Mouse (Mus musculus): Measurements from ENCODE around the gene Hmgn1. TPM values are rescaled to one million over a fixed set of nuclear protein-coding genes. Genes with fewer than 3 reads are reported as not detected.

The Hmgn1 gene
- 298 and 315 TPM in 2 replicates for polyA plus RNA-seq (2015; fragmentation: Nextera tagmentation; extraction: Ambion mirVana)

- Histone ChIP-seq H3K27ac (peak within 1 kb of the TSS; percentile 99), H3K36me3 (replicated peaks) (peaks cover 19% of the 10 kb centered on the region), H3K4me3 (peak within 1 kb of the TSS; percentile 79), H3K9ac (peak within 1 kb of the TSS; percentile 91), H3K4me1 (peaks cover 30% of the 10 kb centered on the region), H3K9me3 (no peaks in the 10 kb centered on the region), H3K4me2 (peak within 1 kb of the TSS; percentile 66), H3K27me3 (replicated peaks) (no peaks in the 10 kb centered on the region)
- under 1% methylated on average over 45 of the region's 72 CpGs for WGBS
- ATAC-seq (replicated peaks): peak; percentile 98
Measured at GRCm38 (mm10) chr16:96127657-96128344, at the start of gene Hmgn1. Hmgn1 (minus strand) TSS chr16:96127729.

GRCm38 (mm10) chr16:96175399-96175798 is 47.9 kb upstream of the Hmgn1 start:
- no peaks in the 10 kb centered on the region for H3K4me1 ChIP-seq
- no peaks in the 10 kb centered on the region for H3K27me3 ChIP-seq (replicated peaks)
- H3K9ac ChIP-seq: no peak overlapping the region
- H3K4me3 ChIP-seq: no peak overlapping the region
- no peak overlapping the region for H3K27ac ChIP-seq
- ATAC-seq (replicated peaks): no peak
- 52% methylated on average over 2 of the region's 2 CpGs for WGBS
- H3K36me3 ChIP-seq (replicated peaks): no peaks in the 10 kb centered on the region
- H3K4me2 ChIP-seq: no peak overlapping the region
- H3K9me3 ChIP-seq: no peaks in the 10 kb centered on the region

GRCm38 (mm10) chr16:96173648-96174047 is 46.1 kb upstream of the Hmgn1 start:
- Histone ChIP-seq H3K27ac (no peak overlapping the region), H3K27me3 (replicated peaks) (no peaks in the 10 kb centered on the region), H3K36me3 (replicated peaks) (no peaks in the 10 kb centered on the region), H3K4me2 (no peak overlapping the region), H3K4me3 (no peak overlapping the region), H3K9me3 (no peaks in the 10 kb centered on the region), H3K4me1 (no peaks in the 10 kb centered on the region), H3K9ac (no peak overlapping the region)
- WGBS: 74% methylated on average over 8 of the region's 8 CpGs
- no peak for ATAC-seq (replicated peaks)

DNA sequence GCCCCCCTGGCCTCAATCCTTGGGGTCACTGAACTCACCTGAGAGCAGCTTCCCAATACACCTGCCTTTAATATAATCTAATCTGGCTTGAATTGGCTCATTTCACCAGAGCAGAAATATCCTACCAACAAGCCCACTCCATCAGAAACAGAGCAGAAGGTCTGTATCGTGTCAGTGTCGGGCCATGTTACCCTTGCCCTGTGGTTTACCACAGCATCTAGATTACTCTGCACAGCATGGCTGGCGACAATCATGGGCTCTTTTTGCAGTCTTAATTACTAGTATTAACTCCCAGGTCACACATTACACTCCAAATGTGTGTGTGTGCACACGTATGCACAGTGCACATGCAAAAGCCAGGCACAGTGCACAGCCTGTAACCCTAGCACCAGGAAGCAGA is 41.3 kb upstream of the Hmgn1 start:
- 89% methylated on average over 4 of the region's 4 CpGs for WGBS
- no peaks in the 10 kb centered on the region for H3K9me3 ChIP-seq
- H3K4me3 ChIP-seq: no peak overlapping the region
- no peaks in the 10 kb centered on the region for H3K36me3 ChIP-seq (replicated peaks)
- H3K9ac ChIP-seq: no peak overlapping the region
- no peaks in the 10 kb centered on the region for H3K4me1 ChIP-seq
- ATAC-seq (replicated peaks): no peak
- no peak overlapping the region for H3K27ac ChIP-seq
- H3K4me2 ChIP-seq: no peak overlapping the region
- no peaks in the 10 kb centered on the region for H3K27me3 ChIP-seq (replicated peaks)

- no peak for ATAC-seq (replicated peaks)
- H3K27ac ChIP-seq: no peak overlapping the region
Measured at GRCm38 (mm10) chr16:96165723-96166264, 38.3 kb upstream of the Hmgn1 start.

GRCm38 (mm10) chr16:96161336-96161735 is 33.8 kb upstream of the Hmgn1 start:
- no peak overlapping the region for H3K4me3 ChIP-seq
- H3K4me1 ChIP-seq: peaks cover 18% of the 10 kb centered on the region
- no peaks in the 10 kb centered on the region for H3K36me3 ChIP-seq (replicated peaks)
- no peak for ATAC-seq (replicated peaks)
- no peak overlapping the region for H3K9ac ChIP-seq
- H3K27ac ChIP-seq: no peak overlapping the region
- WGBS: 93% methylated on average over 4 of the region's 4 CpGs
- no peak overlapping the region for H3K4me2 ChIP-seq
- H3K9me3 ChIP-seq: no peaks in the 10 kb centered on the region
- no peaks in the 10 kb centered on the region for H3K27me3 ChIP-seq (replicated peaks)

More at GRCm38 (mm10) chr16:96165723-96166264, 38.3 kb upstream of the Hmgn1 start:
- 79% methylated on average over 4 of the region's 4 CpGs for WGBS
- Histone ChIP-seq H3K4me3 (no peak overlapping the region), H3K9ac (no peak overlapping the region), H3K9me3 (no peaks in the 10 kb centered on the region), H3K4me2 (no peak overlapping the region), H3K4me1 (no peaks in the 10 kb centered on the region), H3K27me3 (replicated peaks) (no peaks in the 10 kb centered on the region), H3K36me3 (replicated peaks) (no peaks in the 10 kb centered on the region)

DNA sequence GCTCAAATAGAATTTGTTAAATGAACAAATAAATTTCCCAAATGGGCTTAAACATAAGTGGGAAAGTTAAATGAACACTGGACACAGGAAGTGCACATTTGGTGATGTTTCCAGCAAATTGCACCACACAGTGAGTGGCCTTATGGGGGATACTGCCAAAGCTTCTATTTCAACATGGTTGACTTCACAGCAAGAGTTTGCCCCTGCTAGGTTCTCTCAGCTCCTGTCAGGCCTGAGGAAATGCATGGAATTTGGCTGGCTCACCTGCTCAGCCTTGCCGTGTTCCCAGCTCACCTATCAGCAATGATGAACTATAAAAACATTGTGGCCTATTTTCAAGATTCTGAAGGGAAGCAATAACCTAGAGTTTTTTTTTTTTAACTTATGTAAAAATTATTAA is 33.4 kb upstream of the Hmgn1 start:
- H3K4me1 ChIP-seq: peaks cover 18% of the 10 kb centered on the region
- H3K4me3 ChIP-seq: no peak overlapping the region
- no peak overlapping the region for H3K27ac ChIP-seq
- no peaks in the 10 kb centered on the region for H3K27me3 ChIP-seq (replicated peaks)
- no peaks in the 10 kb centered on the region; the same call in 1 of the 2 replicates for H3K36me3 ChIP-seq (replicated peaks)
- no peak overlapping the region for H3K4me2 ChIP-seq
- no peak overlapping the region for H3K9ac ChIP-seq
- no peak for ATAC-seq (replicated peaks)
- 93% methylated on average over 1 of the region's 1 CpGs for WGBS
- no peaks in the 10 kb centered on the region for H3K9me3 ChIP-seq

GRCm38 (mm10) chr16:96159794-96160346 is 32.3 kb upstream of the Hmgn1 start:
- peaks cover 18% of the 10 kb centered on the region for H3K4me1 ChIP-seq
- H3K9me3 ChIP-seq: no peaks in the 10 kb centered on the region
- WGBS: 79% methylated on average over 20 of the region's 20 CpGs
- peak overlapping the region; percentile 83 for H3K27ac ChIP-seq
- H3K4me2 ChIP-seq: peak overlapping the region; percentile 95
- H3K27me3 ChIP-seq (replicated peaks): no peaks in the 10 kb centered on the region
- peak overlapping the region; percentile 46 for H3K4me3 ChIP-seq
- peak overlapping the region; percentile 65 for H3K9ac ChIP-seq
- H3K36me3 ChIP-seq (replicated peaks): peaks cover 2% of the 10 kb centered on the region; the same call in 1 of the 2 replicates
- ATAC-seq (replicated peaks): peak; percentile 43; the same call in 1 of the 2 replicates

GRCm38 (mm10) chr16:96159091-96159731 is 31.7 kb upstream of the Hmgn1 start:
- peaks cover 18% of the 10 kb centered on the region for H3K4me1 ChIP-seq
- no peaks in the 10 kb centered on the region for H3K9me3 ChIP-seq
- H3K27ac ChIP-seq: peak overlapping the region; percentile 83
- 1% methylated on average over 63 of the region's 67 CpGs for WGBS
- H3K36me3 ChIP-seq (replicated peaks): peaks cover 2% of the 10 kb centered on the region; the same call in 1 of the 2 replicates
- H3K4me2 ChIP-seq: peak overlapping the region; percentile 95
- H3K27me3 ChIP-seq (replicated peaks): no peaks in the 10 kb centered on the region
- H3K4me3 ChIP-seq: peak overlapping the region; percentile 46
- ATAC-seq (replicated peaks): peak; percentile 84
- H3K9ac ChIP-seq: peak overlapping the region; percentile 65

DNA sequence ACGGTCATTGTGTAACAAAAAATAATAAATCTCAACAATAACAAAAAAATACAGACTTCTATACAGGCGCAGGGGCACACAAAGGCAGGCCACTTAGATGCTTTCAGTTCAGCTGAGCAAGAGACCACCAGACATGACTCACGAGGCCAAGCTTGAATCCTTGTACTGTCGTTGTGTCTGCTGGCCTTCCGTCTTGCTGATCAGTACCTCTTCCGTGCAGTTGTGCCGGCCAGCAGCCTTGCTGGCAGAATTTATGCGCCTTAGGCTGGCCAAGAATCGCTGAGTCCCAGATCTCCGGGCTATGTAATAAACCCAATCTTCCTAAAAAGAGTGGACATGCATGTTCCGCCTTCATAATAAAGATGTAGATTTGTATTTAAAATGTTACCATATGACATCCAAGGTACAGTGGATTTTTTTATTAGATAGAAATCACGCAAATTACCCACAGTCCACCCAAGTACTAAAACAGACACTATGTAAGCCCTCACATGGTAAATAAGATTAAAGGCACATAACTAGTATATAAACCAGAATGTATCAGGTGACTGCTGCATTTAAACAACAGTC is 31.1 kb upstream of the Hmgn1 start:
- Histone ChIP-seq H3K4me2 (peak overlapping the region; percentile 95), H3K4me1 (peaks cover 18% of the 10 kb centered on the region), H3K27ac (peak overlapping the region; percentile 83), H3K36me3 (replicated peaks) (peaks cover 2% of the 10 kb centered on the region; the same call in 1 of the 2 replicates), H3K4me3 (peak overlapping the region; percentile 46), H3K27me3 (replicated peaks) (no peaks in the 10 kb centered on the region), H3K9ac (peak overlapping the region; percentile 65), H3K9me3 (no peaks in the 10 kb centered on the region)
- 53% methylated on average over 12 of the region's 12 CpGs for WGBS
- ATAC-seq (replicated peaks): 0 out of 2 replicates have a peak, but pooled peaks have one; percentile 18

- H3K9me3 ChIP-seq: no peaks in the 10 kb centered on the region
- H3K36me3 ChIP-seq (replicated peaks): peaks cover 5% of the 10 kb centered on the region
- H3K27ac ChIP-seq: no peak overlapping the region
- peaks cover 18% of the 10 kb centered on the region for H3K4me1 ChIP-seq
- no peak overlapping the region for H3K9ac ChIP-seq
- H3K4me2 ChIP-seq: no peak overlapping the region
- H3K4me3 ChIP-seq: no peak overlapping the region
- 91% methylated on average over 11 of the region's 11 CpGs for WGBS
- no peak for ATAC-seq (replicated peaks)
- no peaks in the 10 kb centered on the region for H3K27me3 ChIP-seq (replicated peaks)
Measured at GRCm38 (mm10) chr16:96157171-96157570, 29.6 kb upstream of the Hmgn1 start.

GRCm38 (mm10) chr16:96156019-96156418 is 28.5 kb upstream of the Hmgn1 start:
- H3K4me2 ChIP-seq: no peak overlapping the region
- H3K36me3 ChIP-seq (replicated peaks): peaks cover 6% of the 10 kb centered on the region
- H3K9ac ChIP-seq: no peak overlapping the region
- H3K4me3 ChIP-seq: no peak overlapping the region
- H3K27me3 ChIP-seq (replicated peaks): no peaks in the 10 kb centered on the region
- H3K4me1 ChIP-seq: peaks cover 18% of the 10 kb centered on the region
- H3K27ac ChIP-seq: no peak overlapping the region
- 92% methylated on average over 8 of the region's 8 CpGs for WGBS
- ATAC-seq (replicated peaks): no peak
- no peaks in the 10 kb centered on the region for H3K9me3 ChIP-seq
